In the genomic region with DNA sequence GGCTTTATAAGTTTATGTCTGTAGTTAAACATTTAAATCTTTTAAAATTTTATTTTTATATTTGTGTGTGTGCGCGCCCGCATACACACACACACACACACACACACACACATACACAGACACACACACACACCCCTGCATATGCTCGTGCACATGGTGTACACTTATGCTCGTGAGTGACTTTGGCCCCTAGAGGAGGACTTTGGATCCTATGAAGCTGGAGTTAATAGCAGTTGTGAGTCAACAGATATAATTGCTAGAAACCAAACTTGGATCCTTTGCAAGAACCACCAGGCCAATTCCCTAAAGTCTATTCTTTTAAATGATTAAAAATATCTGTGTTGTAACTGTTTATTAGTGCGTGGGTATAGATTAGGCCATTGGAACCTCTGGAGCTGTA, we compare ENCODE assay signal across 9 mouse cellular contexts. TPM values are rescaled to one million over a fixed set of nuclear protein-coding genes. Genes with fewer than 3 reads are reported as not detected.
A peak's percentile ranks its signal among the peaks of the same experiment; 100 is the strongest.
DNase-seq lines count a peak whose midpoint lies in the region; ATAC-seq and TF ChIP-seq lines count a peak whose summit lies in the region.
"Had no signal": no experiment of that assay in that cellular context is flagged by ENCODE, and none has a peak within 500 bp of the region (broad histone marks: within the 10 kb centered on the region; RNA-seq: fewer than 3 reads in every experiment).

No protein-coding gene starts in this region.

- H3K27me3 ChIP-seq in heart, postnatal 0 days (ENCODE audit: control insufficient read depth, insufficient read depth, low read length): no peaks in the 10 kb centered on the region
- no peaks in the 10 kb centered on the region for H3K27me3 ChIP-seq in midbrain, embryonic 15.5 days (replicated peaks)
- H3K27me3 ChIP-seq in thymus, adult 2 months (ENCODE audit: control insufficient read depth, insufficient read depth, low read length): no peaks in the 10 kb centered on the region
- H3K27me3 ChIP-seq: liver, embryonic 13.5 days had no signal

- H3K36me3 ChIP-seq in heart, postnatal 0 days (replicated peaks; ENCODE audit: control insufficient read depth, insufficient read depth, low read length): no peaks in the 10 kb centered on the region
- H3K36me3 ChIP-seq in midbrain, embryonic 15.5 days (replicated peaks): no peaks in the 10 kb centered on the region
- no peaks in the 10 kb centered on the region for H3K36me3 ChIP-seq in thymus, adult 2 months (ENCODE audit: control insufficient read depth, insufficient read depth, low read length)
- H3K36me3 ChIP-seq: liver, embryonic 13.5 days had no signal

- no peaks in the 10 kb centered on the region for H3K9me3 ChIP-seq in heart, postnatal 0 days (replicated peaks; ENCODE audit: control insufficient read depth, low read length)
- H3K9me3 ChIP-seq in midbrain, embryonic 15.5 days: no peaks in the 10 kb centered on the region
- H3K9me3 ChIP-seq: liver, embryonic 13.5 days had no signal

- H3K9ac ChIP-seq in heart, postnatal 0 days (replicated peaks; ENCODE audit: low read depth, low read length): no peak overlapping the region
- no peak overlapping the region for H3K9ac ChIP-seq in midbrain, embryonic 15.5 days
- H3K9ac ChIP-seq: liver, embryonic 13.5 days had no signal

- no peak overlapping the region for H3K4me2 ChIP-seq in heart, postnatal 0 days (ENCODE audit: low read depth, low read length)
- H3K4me2 ChIP-seq in midbrain, embryonic 15.5 days: no peak overlapping the region
- H3K4me2 ChIP-seq: liver, embryonic 13.5 days had no signal

- ATAC-seq in heart, postnatal 0 days (ENCODE audit: insufficient read depth, low read depth): 0 out of 2 replicates have a peak, but pooled peaks have one; percentile 34
- 0 out of 2 replicates have a peak, but pooled peaks have one; percentile 41 for ATAC-seq in midbrain, embryonic 15.5 days (replicated peaks)
- no peak for ATAC-seq in inflammation-experienced regulatory T-cells, adult 6 months

- H3K4me1 ChIP-seq in heart, postnatal 0 days (ENCODE audit: control insufficient read depth, insufficient read depth): peaks cover 30% of the 10 kb centered on the region
- H3K4me1 ChIP-seq in midbrain, embryonic 15.5 days: peaks cover 33% of the 10 kb centered on the region
- H3K4me1 ChIP-seq in thymus, adult 2 months (replicated peaks; ENCODE audit: control insufficient read depth, insufficient read depth, low read length): peaks cover 11% of the 10 kb centered on the region

- no peak for TF ChIP-seq POLR2A in brain, embryonic 14.5 days (IDR thresholded peaks at IDR 0.05; ENCODE audit: borderline replicate concordance, extremely low read depth, insufficient read depth, insufficient read length, poor library complexity, severe bottlenecking)
- no peak for TF ChIP-seq POLR2A in thymus, adult 2 months (IDR thresholded peaks at IDR 0.05; ENCODE audit: control insufficient read depth, extremely low read depth, insufficient read depth, low read length, poor library complexity)

- TF ChIP-seq CTCF in brain, embryonic 14.5 days (IDR thresholded peaks at IDR 0.05; ENCODE audit: borderline replicate concordance, extremely low read depth, insufficient read depth, insufficient read length): no peak
- TF ChIP-seq CTCF in heart, postnatal 0 days (IDR thresholded peaks at IDR 0.05; ENCODE audit: low read depth): no peak
- no peak for TF ChIP-seq CTCF in thymus, adult 2 months (IDR thresholded peaks at IDR 0.05; ENCODE audit: borderline replicate concordance, control insufficient read depth, extremely low read depth, insufficient read depth, low read length, poor library complexity)

- H3K27ac ChIP-seq in heart, postnatal 0 days (ENCODE audit: low read depth): peak overlapping the region; percentile 73
- H3K27ac ChIP-seq in midbrain, embryonic 15.5 days: peak overlapping the region; percentile 90
- H3K27ac ChIP-seq in thymus, adult 2 months (ENCODE audit: control insufficient read depth, insufficient read depth, low read length): no peak overlapping the region
- H3K27ac ChIP-seq: liver, embryonic 13.5 days had no signal

- DNase-seq in kidney, adult 9 months: peak; percentile 57
- DNase-seq in kidney, postnatal 25 days: no peak
- DNase-seq in brain, embryonic 14.5 days (ENCODE audit: low read depth): peak; percentile 64
- no peak for DNase-seq in heart, postnatal 0 days (ENCODE audit: low spot score)
- no peak for DNase-seq in thymus, adult 2 months
- no peak for DNase-seq in layer of hippocampus, postnatal 25 days (ENCODE audit: extremely low spot score in 1 of 2, low spot score in 1 of 2)
- DNase-seq: liver, embryonic 13.5 days had no signal

- 66% methylated on average over 6 of the region's 6 CpGs for WGBS in heart, postnatal 0 days
- 60% methylated on average over 6 of the region's 6 CpGs for WGBS in midbrain, embryonic 15.5 days
- 96% methylated on average over 6 of the region's 6 CpGs for WGBS in thymus, adult 2 months

- no peak for TF ChIP-seq EP300 in heart, postnatal 0 days (IDR thresholded peaks at IDR 0.05; ENCODE audit: low read depth)

- H3K4me3 ChIP-seq in heart, postnatal 0 days (ENCODE audit: low read depth, low read length): no peak overlapping the region
- H3K4me3 ChIP-seq in midbrain, embryonic 15.5 days: no peak overlapping the region
- no peak overlapping the region for H3K4me3 ChIP-seq in thymus, adult 2 months (ENCODE audit: control insufficient read depth, insufficient read depth, low read length)
- H3K4me3 ChIP-seq: liver, embryonic 13.5 days had no signal

RNA-seq across cellular contexts. Expression of gene Atf7ip, which starts 42.8 kb away (rescaled TPM):
- polyA plus RNA-seq in brain, embryonic 14.5 days (2012; rRNA removed): 40.0 and 67.9 TPM in 2 replicates
- total RNA-seq in heart, postnatal 0 days (2014; rRNA removed; ENCODE audit: low replicate concordance): 43.3 and 54.5 TPM in 2 replicates
- 16.5 and 19.2 TPM in 2 replicates for polyA plus RNA-seq in heart, postnatal 0 days (2015; fragmentation: Nextera tagmentation; extraction: Ambion mirVana)
- polyA plus RNA-seq in midbrain, embryonic 15.5 days (2015; fragmentation: Nextera tagmentation; extraction: Ambion mirVana): 43.4 and 44.7 TPM in 2 replicates
- polyA plus RNA-seq in thymus, adult 2 months (2012; rRNA removed): 65.1 and 79.5 TPM in 2 replicates
- polyA plus RNA-seq in inflammation-experienced regulatory T-cells, adult 6 months (2017; shearing (Covaris generic)): 10 to 100 TPM; 79.8 to 94.2 (median 91.2) TPM
- total RNA-seq in layer of hippocampus, postnatal 25 days (2021): 100 to 1,000 TPM; 105 to 131 TPM

Comparison
In these comparisons a context has a peak if more than half of its experiments do, and no peak if none do; other contexts are left out.
1. DNase-seq: peak in kidney, adult 9 months (single experiment) and brain, embryonic 14.5 days (single experiment); none in kidney, postnatal 25 days (0 of 2), heart, postnatal 0 days (single experiment), thymus, adult 2 months (single experiment) and layer of hippocampus, postnatal 25 days (0 of 2).